Mouse (Mus musculus): ENCODE measurements around the gene Cc2d1a. TPM values are rescaled to one million over a fixed set of nuclear protein-coding genes. Genes with fewer than 3 reads are reported as not detected.

Cc2d1a gene
- polyA plus RNA-seq, 1 experiment from 2014 or later, result 17.1 TPM

- 59% methylated on average over 4 of the region's 4 CpGs for WGBS
- ATAC-seq (replicated peaks; ENCODE audit: low FRiP score) (no peak), DNase-seq (ENCODE audit: low spot score) (no peak)
- Histone ChIP-seq H3K36me3 (ENCODE audit: control insufficient read depth, insufficient read depth, low read length) (no peaks in the 10 kb centered on the region), H3K27me3 (ENCODE audit: control insufficient read depth, insufficient read depth, low read length) (no peaks in the 10 kb centered on the region), H3K9ac (ENCODE audit: low read length) (no peak overlapping the region), H3K4me1 (replicated peaks; ENCODE audit: control insufficient read depth, insufficient read depth, low read length) (peaks cover 17% of the 10 kb centered on the region), H3K9me3 (ENCODE audit: control insufficient read depth, low read length) (no peaks in the 10 kb centered on the region), H3K4me3 (ENCODE audit: low read depth, low read length) (no peak overlapping the region), H3K4me2 (ENCODE audit: low read depth, low read length, severe bottlenecking) (no peak overlapping the region), H3K27ac (ENCODE audit: low read depth, low read length) (no peak overlapping the region)
These were observed 41.9 kb upstream of the Cc2d1a start for GRCm38 (mm10) chr8:84189603-84190002.

GRCm38 (mm10) chr8:84188671-84189070, 40.9 kb upstream of the Cc2d1a start:
- H3K9me3 ChIP-seq (ENCODE audit: control insufficient read depth, low read length), result no peaks in the 10 kb centered on the region
- H3K4me3 ChIP-seq (ENCODE audit: low read depth, low read length), result no peak overlapping the region
- ATAC-seq (replicated peaks; ENCODE audit: low FRiP score) (no peak), DNase-seq (ENCODE audit: low spot score) (no peak)
- no peaks in the 10 kb centered on the region for H3K27me3 ChIP-seq (ENCODE audit: control insufficient read depth, insufficient read depth, low read length)
- H3K4me2 ChIP-seq (ENCODE audit: low read depth, low read length, severe bottlenecking), result no peak overlapping the region
- H3K36me3 ChIP-seq (ENCODE audit: control insufficient read depth, insufficient read depth, low read length), result no peaks in the 10 kb centered on the region
- no peak overlapping the region for H3K27ac ChIP-seq (ENCODE audit: low read depth, low read length)
- no peak overlapping the region; the same call in 1 of the 2 replicates for H3K9ac ChIP-seq (ENCODE audit: low read length)
- H3K4me1 ChIP-seq (replicated peaks; ENCODE audit: control insufficient read depth, insufficient read depth, low read length), result peaks cover 17% of the 10 kb centered on the region
- 87% methylated on average over 10 of the region's 10 CpGs for WGBS

- Histone ChIP-seq H3K9me3 (ENCODE audit: control insufficient read depth, low read length) (no peaks in the 10 kb centered on the region), H3K27ac (ENCODE audit: low read depth, low read length) (no peak overlapping the region), H3K4me2 (ENCODE audit: low read depth, low read length, severe bottlenecking) (peak overlapping the region; percentile 68), H3K27me3 (ENCODE audit: control insufficient read depth, insufficient read depth, low read length) (no peaks in the 10 kb centered on the region), H3K4me3 (ENCODE audit: low read depth, low read length) (peak overlapping the region; percentile 26), H3K9ac (ENCODE audit: low read length) (peak overlapping the region; percentile 48), H3K36me3 (ENCODE audit: control insufficient read depth, insufficient read depth, low read length) (no peaks in the 10 kb centered on the region), H3K4me1 (replicated peaks; ENCODE audit: control insufficient read depth, insufficient read depth, low read length) (peaks cover 12% of the 10 kb centered on the region)
- DNase-seq (ENCODE audit: low spot score), result peak; percentile 85
- ATAC-seq (replicated peaks; ENCODE audit: low FRiP score), result 0 out of 2 replicates have a peak, but pooled peaks have one; percentile 17
- 6% methylated on average over 21 of the region's 21 CpGs for WGBS
These were observed 39.5 kb upstream of the Cc2d1a start for GRCm38 (mm10) chr8:84187065-84187755.

- DNase-seq (ENCODE audit: low spot score), result peak; percentile 78
- Histone ChIP-seq H3K4me2 (ENCODE audit: low read depth, low read length, severe bottlenecking) (peak overlapping the region; percentile 68), H3K27me3 (ENCODE audit: control insufficient read depth, insufficient read depth, low read length) (no peaks in the 10 kb centered on the region), H3K4me1 (replicated peaks; ENCODE audit: control insufficient read depth, insufficient read depth, low read length) (peaks cover 6% of the 10 kb centered on the region), H3K36me3 (ENCODE audit: control insufficient read depth, insufficient read depth, low read length) (no peaks in the 10 kb centered on the region), H3K27ac (ENCODE audit: low read depth, low read length) (no peak overlapping the region), H3K9ac (ENCODE audit: low read length) (peak overlapping the region; percentile 48), H3K4me3 (ENCODE audit: low read depth, low read length) (peak overlapping the region; percentile 26), H3K9me3 (ENCODE audit: control insufficient read depth, low read length) (no peaks in the 10 kb centered on the region)
- 0 out of 2 replicates have a peak, but pooled peaks have one; percentile 16 for ATAC-seq (replicated peaks; ENCODE audit: low FRiP score)
- WGBS, result under 1% methylated on average over 12 of the region's 12 CpGs
These were observed 38.8 kb upstream of the Cc2d1a start for GRCm38 (mm10) chr8:84186547-84186946.

- Histone ChIP-seq H3K4me2 (ENCODE audit: low read depth, low read length, severe bottlenecking) (peak within 1 kb of the TSS; percentile 67), H3K9me3 (ENCODE audit: control insufficient read depth, low read length) (no peaks in the 10 kb centered on the region), H3K36me3 (ENCODE audit: control insufficient read depth, insufficient read depth, low read length) (no peaks in the 10 kb centered on the region), H3K4me1 (replicated peaks; ENCODE audit: control insufficient read depth, insufficient read depth, low read length) (peaks cover 19% of the 10 kb centered on the region), H3K27ac (ENCODE audit: low read depth, low read length) (peak within 1 kb of the TSS; percentile 83), H3K27me3 (ENCODE audit: control insufficient read depth, insufficient read depth, low read length) (no peaks in the 10 kb centered on the region), H3K9ac (ENCODE audit: low read length) (peak within 1 kb of the TSS; percentile 100), H3K4me3 (ENCODE audit: low read depth, low read length) (peak within 1 kb of the TSS; percentile 82)
- DNase-seq (ENCODE audit: low spot score) (no peak), ATAC-seq (replicated peaks; ENCODE audit: low FRiP score) (no peak)
- WGBS, result 92% methylated on average over 7 of the region's 7 CpGs
These were observed 37.4 kb upstream of the Cc2d1a start, which contains the start of gene Nanos3 for GRCm38 (mm10) chr8:84185117-84185516. TSS of gene Nanos3 (minus strand) at chr8:84185217.

GRCm38 (mm10) chr8:84184085-84185043, 36.6 kb upstream of the Cc2d1a start:
- Histone ChIP-seq H3K9me3 (ENCODE audit: control insufficient read depth, low read length) (no peaks in the 10 kb centered on the region), H3K4me3 (ENCODE audit: low read depth, low read length) (peak overlapping the region; percentile 82), H3K27me3 (ENCODE audit: control insufficient read depth, insufficient read depth, low read length) (no peaks in the 10 kb centered on the region), H3K27ac (ENCODE audit: low read depth, low read length) (peak overlapping the region; percentile 83), H3K4me2 (ENCODE audit: low read depth, low read length, severe bottlenecking) (peak overlapping the region; percentile 67), H3K9ac (ENCODE audit: low read length) (peak overlapping the region; percentile 100), H3K36me3 (ENCODE audit: control insufficient read depth, insufficient read depth, low read length) (no peaks in the 10 kb centered on the region), H3K4me1 (replicated peaks; ENCODE audit: control insufficient read depth, insufficient read depth, low read length) (peaks cover 25% of the 10 kb centered on the region)
- ATAC-seq (replicated peaks; ENCODE audit: low FRiP score) (no peak; the same call in 1 of the 2 replicates), DNase-seq (ENCODE audit: low spot score) (no peak)
- WGBS, result 20% methylated on average over 21 of the region's 21 CpGs

- peak; percentile 36; the same call in 1 of the 2 replicates for ATAC-seq (replicated peaks; ENCODE audit: low FRiP score)
These were observed 35.7 kb upstream of the Cc2d1a start for GRCm38 (mm10) chr8:84183261-84184084.

GRCm38 (mm10) chr8:84182833-84183232, 35.1 kb upstream of the Cc2d1a start:
- Histone ChIP-seq H3K36me3 (ENCODE audit: control insufficient read depth, insufficient read depth, low read length) (no peaks in the 10 kb centered on the region), H3K4me3 (ENCODE audit: low read depth, low read length) (peak overlapping the region; percentile 82), H3K4me2 (ENCODE audit: low read depth, low read length, severe bottlenecking) (peak overlapping the region; percentile 67), H3K27me3 (ENCODE audit: control insufficient read depth, insufficient read depth, low read length) (no peaks in the 10 kb centered on the region), H3K4me1 (replicated peaks; ENCODE audit: control insufficient read depth, insufficient read depth, low read length) (peaks cover 29% of the 10 kb centered on the region), H3K27ac (ENCODE audit: low read depth, low read length) (peak overlapping the region; percentile 83; the same call in 1 of the 2 replicates), H3K9me3 (ENCODE audit: control insufficient read depth, low read length) (no peaks in the 10 kb centered on the region), H3K9ac (ENCODE audit: low read length) (peak overlapping the region; percentile 100)
- DNase-seq (ENCODE audit: low spot score), result no peak
- 69% methylated on average over 4 of the region's 4 CpGs for WGBS
- ATAC-seq (replicated peaks; ENCODE audit: low FRiP score), result no peak

More at GRCm38 (mm10) chr8:84183261-84184084, 35.7 kb upstream of the Cc2d1a start:
- WGBS, result 1% methylated on average over 79 of the region's 87 CpGs
- no peaks in the 10 kb centered on the region for H3K27me3 ChIP-seq (ENCODE audit: control insufficient read depth, insufficient read depth, low read length)
- no peaks in the 10 kb centered on the region for H3K9me3 ChIP-seq (ENCODE audit: control insufficient read depth, low read length)
- H3K4me1 ChIP-seq (replicated peaks; ENCODE audit: control insufficient read depth, insufficient read depth, low read length), result peaks cover 29% of the 10 kb centered on the region
- no peaks in the 10 kb centered on the region for H3K36me3 ChIP-seq (ENCODE audit: control insufficient read depth, insufficient read depth, low read length)
- peak overlapping the region; percentile 83 for H3K27ac ChIP-seq (ENCODE audit: low read depth, low read length)
- H3K9ac ChIP-seq (ENCODE audit: low read length), result peak overlapping the region; percentile 100
- H3K4me3 ChIP-seq (ENCODE audit: low read depth, low read length), result peak overlapping the region; percentile 82
- peak; percentile 81 for DNase-seq (ENCODE audit: low spot score)
- H3K4me2 ChIP-seq (ENCODE audit: low read depth, low read length, severe bottlenecking), result peak overlapping the region; percentile 67
